Mouse (Mus musculus) activated CD4-positive, CD25-positive, alpha-beta regulatory T cell, adult 9 weeks (primary cell): Measurements from ENCODE around the gene Hba-a1. TPM values are rescaled to one million over a fixed set of nuclear protein-coding genes. Genes with fewer than 3 reads are reported as not detected.

Source experiments
- polyA plus RNA-seq: library from polyadenylated mRNA; unstranded; fragments of 100-300 nt; shearing (Covaris generic); gene quantifications from one replicate; pipeline ENCODE4 v1.2.1, GENCODE M21; 2017

The Hba-a1 gene
- 359 TPM for polyA plus RNA-seq

GRCm38 (mm10) chr11:32283091-32283777, at the start of gene Hba-a1:
TSS of gene Hba-a1 (plus strand) at chr11:32283511.

GRCm38 (mm10) chr11:32267188-32267884, 16.0 kb upstream of the Hba-a1 start, which contains the start of gene Nprl3:
TSS of gene Nprl3 (minus strand) at chr11:32267707.

GRCm38 (mm10) chr11:32276347-32276746, 7.0 kb upstream of the Hba-a1 start, which contains the start of gene Hba-x:
TSS of gene Hba-x (plus strand) at chr11:32276400.

GRCm38 (mm10) chr11:32286695-32287492, 3.6 kb downstream of the Hba-a1 start, which contains the start of gene Hbq1b:
TSS of gene Hbq1b (plus strand) at chr11:32286965.

DNA sequence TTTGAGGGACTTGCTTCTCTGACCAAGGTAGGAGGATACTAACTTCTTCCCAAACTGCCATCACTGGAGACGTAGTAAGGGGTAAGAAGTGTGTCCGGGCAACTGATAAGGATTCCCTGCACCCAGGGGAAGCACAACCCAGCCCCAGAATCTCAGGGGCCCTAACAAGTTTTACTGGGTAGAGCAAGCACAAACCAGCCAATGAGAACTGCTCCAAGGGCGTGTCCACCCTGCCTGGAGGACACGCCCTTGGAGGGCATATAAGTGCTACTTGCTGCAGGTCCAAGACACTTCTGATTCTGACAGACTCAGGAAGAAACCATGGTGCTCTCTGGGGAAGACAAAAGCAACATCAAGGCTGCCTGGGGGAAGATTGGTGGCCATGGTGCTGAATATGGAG, 12.9 kb downstream of the Hba-a1 start, which contains the start of gene Hba-a2:
Gene Hba-a2, plus strand, starts transcription at position 287 of the 400 bp plus-strand sequence.

DNA sequence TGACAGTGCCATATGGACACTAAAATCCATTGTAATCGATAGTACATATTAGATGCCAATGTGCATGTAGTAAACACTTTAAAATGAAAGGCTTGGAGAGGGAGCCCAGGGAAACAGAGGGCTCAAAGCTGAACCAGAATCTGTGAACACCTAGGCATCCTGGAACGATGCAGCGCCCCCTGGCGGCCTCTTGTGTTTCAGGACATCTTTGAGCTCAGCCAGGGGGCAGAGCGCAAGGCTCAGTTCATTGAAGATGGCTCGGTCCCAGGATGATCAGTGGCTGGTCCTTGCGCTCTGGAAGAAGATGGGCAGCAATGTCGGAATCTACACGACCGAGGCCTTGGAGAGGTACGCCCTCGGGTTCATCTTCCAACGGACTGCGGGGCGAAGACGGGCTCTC, 16.6 kb downstream of the Hba-a1 start, which contains the start of gene Hbq1a:
Gene Hbq1a, plus strand, starts transcription at position 205 of the 400 bp plus-strand sequence.

Other genes with a start within 250 kb of the Hba-a1 start
- gene Il9r, start 83.2 kb upstream of the Hba-a1 start, polyA plus RNA-seq = 18.3 TPM
- gene Snrnp25, start 78.1 kb upstream of the Hba-a1 start, polyA plus RNA-seq = 48.8 TPM
- gene Rhbdf1, start 61.2 kb upstream of the Hba-a1 start, polyA plus RNA-seq = 0.83 TPM
- gene Mpg, start 57.0 kb upstream of the Hba-a1 start, polyA plus RNA-seq = 35.5 TPM
- gene Nprl3, start 15.8 kb upstream of the Hba-a1 start, polyA plus RNA-seq = 70.8 TPM
- gene Hba-x, start 7.1 kb upstream of the Hba-a1 start, polyA plus RNA-seq = not detected
- not detected for gene Hbq1b, start 3.5 kb downstream of the Hba-a1 start, polyA plus RNA-seq
- 531 TPM for gene Hba-a2, start 13.0 kb downstream of the Hba-a1 start, polyA plus RNA-seq
- not detected for gene Hbq1a, start 16.6 kb downstream of the Hba-a1 start, polyA plus RNA-seq
- gene Sh3pxd2b, start 64.3 kb downstream of the Hba-a1 start, polyA plus RNA-seq = 0.05 TPM
- gene Ubtd2, start 171.9 kb downstream of the Hba-a1 start, polyA plus RNA-seq = 3.7 TPM
- 2.7 TPM for gene Efcab9, start 248.6 kb downstream of the Hba-a1 start, polyA plus RNA-seq
- 333 TPM for gene Stk10, start 249.8 kb downstream of the Hba-a1 start, polyA plus RNA-seq